Mouse (Mus musculus) ES-Bruce4 (cell line): ENCODE measurements around the gene Calm1.

ENCODE experiments used
- CTCF ChIP-seq: IDR thresholded peaks from one replicate; pipeline ENCODE4 v1.8.1; 2011; ENCODE audit warnings: low read depth, low read length
- EP300 ChIP-seq: IDR thresholded peaks from 2 replicates; pipeline ENCODE4 v1.6.1; 2011; ENCODE audit warnings: low read depth, low read length; ENCODE audit not compliant: insufficient read depth

- no peak for TF ChIP-seq CTCF
- TF ChIP-seq EP300, result no peak
These were observed 13.9 kb downstream of the Calm1 start for GRCm38 (mm10) chr12:100213162-100213561.
